Mouse (Mus musculus) stomach, embryonic 16.5 days (tissue): ENCODE measurements around the gene Arrb1. TPM values are rescaled to one million over a fixed set of nuclear protein-coding genes. Genes with fewer than 3 reads are reported as not detected.
A peak's percentile ranks its signal among the peaks of the same experiment; 100 is the strongest.
"Not testable (repeated sequence)": the region's sequence is repeated elsewhere in the genome, so short reads cannot be mapped to it uniquely, and the experiment has no call there.

Experiments
- ATAC-seq: fragments of 200-750 bp; cut with Nextera tagmentation; 2 replicates; pipeline ENCODE4 v1.8.0; 2017; ENCODE audit warnings: moderate number of reproducible peaks, moderate TSS enrichment; ENCODE audit not compliant: insufficient read depth, low FRiP score
- H3K27ac ChIP-seq: fragments of 300-500 bp; sonication (generic); 2 replicates; pipeline ENCODE4 v1.5.1; 2014; ENCODE audit warnings: low read length
- H3K27me3 ChIP-seq: fragments of 300-500 bp; sonication (generic); 2 replicates; pipeline ENCODE4 v1.6.1; 2014; ENCODE audit warnings: low read length, control low read depth, mixed read lengths; ENCODE audit not compliant: control insufficient read depth, insufficient read depth
- H3K36me3 ChIP-seq: fragments of 300-500 bp; sonication (generic); 2 replicates; pipeline ENCODE4 v1.6.1; 2014; ENCODE audit warnings: low read length; ENCODE audit not compliant: control insufficient read depth, insufficient read depth
- H3K4me1 ChIP-seq: fragments of 300-500 bp; sonication (generic); 2 replicates; pipeline ENCODE4 v1.6.1; 2014; ENCODE audit warnings: low read length, control low read depth, mixed read lengths; ENCODE audit not compliant: control insufficient read depth, insufficient read depth
- H3K4me2 ChIP-seq: fragments of 300-500 bp; sonication (generic); 2 replicates; pipeline ENCODE4 v1.6.1; 2014; ENCODE audit warnings: low read depth, low read length, mixed read lengths
- H3K4me3 ChIP-seq: fragments of 300-500 bp; sonication (generic); replicated peaks from 2 replicates; pipeline ENCODE4 v1.5.1; 2014; ENCODE audit warnings: mild to moderate bottlenecking, low read length
- H3K9ac ChIP-seq: fragments of 300-500 bp; sonication (generic); 2 replicates; pipeline ENCODE4 v1.6.1; 2014; ENCODE audit warnings: low read length
- H3K9me3 ChIP-seq: fragments of 300-500 bp; sonication (generic); replicated peaks from 2 replicates; pipeline ENCODE4 v1.6.1; 2016; ENCODE audit warnings: low read length, control low read depth; ENCODE audit not compliant: control insufficient read depth
- WGBS: fragments of 180-500 bp; shearing (Covaris S2); extraction: QIAGEN DNeasy Blood & Tissue Kit; methylation state at CpG from one replicate; pipeline ENCODE4 v1.1.7; 2014; 5-methylcytosine and 5-hydroxymethylcytosine counted together
- polyA plus RNA-seq: library from polyadenylated mRNA; unstranded; fragments of >200 nt; fragmentation: Nextera tagmentation; extraction: Ambion mirVana; gene quantifications from 2 replicates; pipeline ENCODE4 v1.2.1, GENCODE M21; 2015

Arrb1 gene
- 12.6 and 13.6 TPM in 2 replicates for polyA plus RNA-seq

- ATAC-seq, result peak; percentile 82
- Histone ChIP-seq H3K27me3 (no peaks in the 10 kb centered on the region), H3K9ac (peak within 1 kb of the TSS; percentile 90), H3K4me2 (peak within 1 kb of the TSS; percentile 91), H3K4me1 (peaks cover 40% of the 10 kb centered on the region), H3K9me3 (no peaks in the 10 kb centered on the region), H3K27ac (peak within 1 kb of the TSS; percentile 83), H3K4me3 (peak within 1 kb of the TSS; percentile 74), H3K36me3 (no peaks in the 10 kb centered on the region)
- WGBS, result under 1% methylated on average over 68 of the region's 68 CpGs
Observed at GRCm38 (mm10) chr7:99534901-99535735, at the start of gene Arrb1. TSS of gene Arrb1 (plus strand) at chr7:99535466.

GRCm38 (mm10) chr7:99489708-99490107, 45.6 kb upstream of the Arrb1 start:
- H3K4me1 ChIP-seq, result no peaks in the 10 kb centered on the region
- H3K27me3 ChIP-seq, result no peaks in the 10 kb centered on the region
- no peak overlapping the region for H3K4me2 ChIP-seq
- 54% methylated on average over 5 of the region's 5 CpGs for WGBS
- ATAC-seq, result 0 out of 2 replicates have a peak, but pooled peaks have one; percentile 37
- no peaks in the 10 kb centered on the region for H3K36me3 ChIP-seq
- H3K4me3 ChIP-seq, result no peak overlapping the region
- H3K9ac ChIP-seq, result no peak overlapping the region
- no peaks in the 10 kb centered on the region for H3K9me3 ChIP-seq
- H3K27ac ChIP-seq, result no peak overlapping the region

- no peak overlapping the region for H3K4me2 ChIP-seq
- H3K4me3 ChIP-seq, result no peak overlapping the region
- no peaks in the 10 kb centered on the region for H3K27me3 ChIP-seq
- no peak overlapping the region for H3K27ac ChIP-seq
- WGBS, result 49% methylated on average over 1 of the region's 1 CpGs
- H3K4me1 ChIP-seq, result 0 out of 2 replicates have a peak, but pooled peaks cover 3% of the 10 kb centered on the region
- ATAC-seq, result no peak
- no peaks in the 10 kb centered on the region for H3K36me3 ChIP-seq
- H3K9me3 ChIP-seq, result no peaks in the 10 kb centered on the region
- H3K9ac ChIP-seq, result no peak overlapping the region
Observed at GRCm38 (mm10) chr7:99499128-99499527, 36.1 kb upstream of the Arrb1 start.

GRCm38 (mm10) chr7:99500201-99500600, 35.1 kb upstream of the Arrb1 start:
- Histone ChIP-seq H3K36me3 (no peaks in the 10 kb centered on the region), H3K27me3 (no peaks in the 10 kb centered on the region), H3K4me3 (no peak overlapping the region), H3K27ac (no peak overlapping the region), H3K9me3 (no peaks in the 10 kb centered on the region), H3K9ac (no peak overlapping the region), H3K4me1 (0 out of 2 replicates have a peak, but pooled peaks cover 3% of the 10 kb centered on the region), H3K4me2 (no peak overlapping the region)
- WGBS, result 3% methylated on average over 8 of the region's 8 CpGs
- peak; percentile 85 for ATAC-seq

GRCm38 (mm10) chr7:99500655-99501054, 34.6 kb upstream of the Arrb1 start:
- WGBS, result 26% methylated on average over 5 of the region's 5 CpGs
- Histone ChIP-seq H3K9me3 (no peaks in the 10 kb centered on the region), H3K36me3 (no peaks in the 10 kb centered on the region), H3K27ac (no peak overlapping the region), H3K4me1 (0 out of 2 replicates have a peak, but pooled peaks cover 3% of the 10 kb centered on the region), H3K27me3 (no peaks in the 10 kb centered on the region), H3K9ac (no peak overlapping the region), H3K4me2 (no peak overlapping the region), H3K4me3 (no peak overlapping the region)
- peak; percentile 40; the same call in 1 of the 2 replicates for ATAC-seq

GRCm38 (mm10) chr7:99501148-99501547, 34.1 kb upstream of the Arrb1 start:
- H3K4me2 ChIP-seq, result no peak overlapping the region
- WGBS, result 49% methylated on average over 1 of the region's 1 CpGs
- no peak overlapping the region for H3K27ac ChIP-seq
- H3K4me3 ChIP-seq, result no peak overlapping the region
- no peak overlapping the region for H3K9ac ChIP-seq
- H3K4me1 ChIP-seq, result 0 out of 2 replicates have a peak, but pooled peaks cover 3% of the 10 kb centered on the region
- no peaks in the 10 kb centered on the region for H3K36me3 ChIP-seq
- no peaks in the 10 kb centered on the region for H3K9me3 ChIP-seq
- no peak for ATAC-seq
- no peaks in the 10 kb centered on the region for H3K27me3 ChIP-seq

- Histone ChIP-seq H3K36me3 (no peaks in the 10 kb centered on the region), H3K4me2 (no peak overlapping the region), H3K9ac (no peak overlapping the region), H3K27me3 (no peaks in the 10 kb centered on the region), H3K9me3 (no peaks in the 10 kb centered on the region), H3K4me3 (no peak overlapping the region), H3K27ac (no peak overlapping the region), H3K4me1 (0 out of 2 replicates have a peak, but pooled peaks cover 3% of the 10 kb centered on the region)
- no peak for ATAC-seq
Observed at GRCm38 (mm10) chr7:99504556-99504955, 30.7 kb upstream of the Arrb1 start.

- ATAC-seq, H3K4me1 ChIP-seq, H3K27ac ChIP-seq, H3K9me3 ChIP-seq, H3K4me2 ChIP-seq, H3K27me3 ChIP-seq, H3K9ac ChIP-seq, H3K4me3 ChIP-seq, H3K36me3 ChIP-seq: not testable (repeated sequence)
- 4% methylated on average over 2 of the region's 2 CpGs for WGBS
Observed at GRCm38 (mm10) chr7:99508187-99508586, 27.1 kb upstream of the Arrb1 start.

- H3K36me3 ChIP-seq, result no peaks in the 10 kb centered on the region
- no peak overlapping the region for H3K4me3 ChIP-seq
- ATAC-seq, result no peak
- no peaks in the 10 kb centered on the region for H3K4me1 ChIP-seq
- no peaks in the 10 kb centered on the region for H3K9me3 ChIP-seq
- 13% methylated on average over 8 of the region's 8 CpGs for WGBS
- no peak overlapping the region for H3K9ac ChIP-seq
- no peaks in the 10 kb centered on the region for H3K27me3 ChIP-seq
- no peak overlapping the region for H3K27ac ChIP-seq
- no peak overlapping the region for H3K4me2 ChIP-seq
Observed at GRCm38 (mm10) chr7:99510087-99510501, 25.2 kb upstream of the Arrb1 start.
